15 mouse cellular contexts compared by ENCODE assay signal in the genomic region with DNA sequence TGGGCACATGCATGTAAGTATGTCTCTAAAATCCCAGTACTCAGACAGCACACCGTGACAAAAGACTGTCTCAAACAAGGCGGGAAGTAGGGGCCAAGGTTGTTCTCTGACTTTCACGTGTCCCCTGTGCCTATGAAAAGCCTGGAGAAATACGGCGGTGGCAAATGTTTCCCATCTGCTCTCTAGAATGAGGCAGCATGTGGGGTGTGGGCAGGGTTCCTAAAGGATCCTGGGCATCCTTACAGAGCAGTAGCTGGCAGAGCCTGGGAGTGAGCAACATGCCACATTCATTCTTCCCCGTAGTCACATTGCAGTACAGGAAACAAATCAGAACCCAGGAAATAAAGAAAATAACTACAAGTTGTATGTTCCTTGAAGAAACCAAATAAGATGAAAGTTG. TPM values are rescaled to one million over a fixed set of nuclear protein-coding genes. Genes with fewer than 3 reads are reported as not detected.
DNase-seq lines count a peak whose midpoint lies in the region; ATAC-seq and TF ChIP-seq lines count a peak whose summit lies in the region.
"Had no signal": no experiment of that assay in that cellular context is flagged by ENCODE, and none has a peak within 500 bp of the region (broad histone marks: within the 10 kb centered on the region; RNA-seq: fewer than 3 reads in every experiment).

No protein-coding gene starts in this region.

- H3K36me3 ChIP-seq in hindbrain, embryonic 16.5 days (ENCODE audit: control insufficient read depth, insufficient read depth, low read length): peaks cover 16% of the 10 kb centered on the region
- H3K36me3 ChIP-seq in hindbrain, embryonic 11.5 days (ENCODE audit: control insufficient read depth, insufficient read depth, low read length): peaks cover 5% of the 10 kb centered on the region; the same call in 1 of the 2 replicates
- peaks cover 15% of the 10 kb centered on the region for H3K36me3 ChIP-seq in liver, postnatal 0 days (replicated peaks; ENCODE audit: insufficient read depth, low read length)
- peaks cover 65% of the 10 kb centered on the region for H3K36me3 ChIP-seq in heart, embryonic 12.5 days

- DNase-seq in hindbrain, embryonic 11.5 days (ENCODE audit: low spot score): no peak
- DNase-seq in cerebellum, postnatal 25 days: peak; percentile 78 to 85
- DNase-seq in layer of hippocampus, adult 9-11 months: peak; percentile 86
- peak; percentile 58 for DNase-seq in right cerebral cortex, postnatal 25 days
- no peak for DNase-seq in liver, postnatal 0 days
- no peak for DNase-seq in kidney, adult 8-10 months
- DNase-seq: spleen, adult 18-20 months; thymus, adult 18-20 months had no signal

- H3K4me2 ChIP-seq in hindbrain, embryonic 16.5 days (ENCODE audit: low read length): no peak overlapping the region
- no peak overlapping the region for H3K4me2 ChIP-seq in hindbrain, embryonic 11.5 days (replicated peaks; ENCODE audit: low read depth, low read length)
- no peak overlapping the region for H3K4me2 ChIP-seq in liver, postnatal 0 days (ENCODE audit: low read depth, low read length)
- no peak overlapping the region for H3K4me2 ChIP-seq in heart, embryonic 12.5 days
- H3K4me2 ChIP-seq: limb, embryonic 13.5 days; lung, embryonic 15.5 days; midbrain, embryonic 11.5 days; neural tube, embryonic 13.5 days had no signal

- no peaks in the 10 kb centered on the region for H3K9me3 ChIP-seq in hindbrain, embryonic 16.5 days (ENCODE audit: control insufficient read depth, low read length)
- no peaks in the 10 kb centered on the region for H3K9me3 ChIP-seq in hindbrain, embryonic 11.5 days (ENCODE audit: control insufficient read depth, low read length)
- H3K9me3 ChIP-seq in liver, postnatal 0 days (ENCODE audit: low read length): no peaks in the 10 kb centered on the region
- no peaks in the 10 kb centered on the region for H3K9me3 ChIP-seq in heart, embryonic 12.5 days (replicated peaks)
- H3K9me3 ChIP-seq: limb, embryonic 13.5 days; lung, embryonic 15.5 days; neural tube, embryonic 13.5 days had no signal

- H3K4me1 ChIP-seq in hindbrain, embryonic 16.5 days (ENCODE audit: control insufficient read depth, insufficient read depth, low read depth, low read length): no peaks in the 10 kb centered on the region; the same call in none of the 2 replicates
- no peaks in the 10 kb centered on the region; the same call in 1 of the 2 replicates for H3K4me1 ChIP-seq in hindbrain, embryonic 11.5 days (replicated peaks; ENCODE audit: control insufficient read depth, insufficient read depth, low read length)
- H3K4me1 ChIP-seq in liver, postnatal 0 days (ENCODE audit: insufficient read depth): no peaks in the 10 kb centered on the region
- no peaks in the 10 kb centered on the region for H3K4me1 ChIP-seq in heart, embryonic 12.5 days (replicated peaks)
- H3K4me1 ChIP-seq: lung, embryonic 15.5 days had no signal

- no peaks in the 10 kb centered on the region for H3K27me3 ChIP-seq in hindbrain, embryonic 16.5 days (replicated peaks; ENCODE audit: control insufficient read depth, insufficient read depth, low read length)
- no peaks in the 10 kb centered on the region for H3K27me3 ChIP-seq in hindbrain, embryonic 11.5 days (ENCODE audit: control insufficient read depth, insufficient read depth, low read length)
- no peaks in the 10 kb centered on the region for H3K27me3 ChIP-seq in liver, postnatal 0 days (ENCODE audit: insufficient read depth, low read length)
- no peaks in the 10 kb centered on the region for H3K27me3 ChIP-seq in heart, embryonic 12.5 days (replicated peaks)
- H3K27me3 ChIP-seq: limb, embryonic 13.5 days; lung, embryonic 15.5 days; neural tube, embryonic 13.5 days had no signal

- no peak overlapping the region for H3K9ac ChIP-seq in hindbrain, embryonic 16.5 days (ENCODE audit: low read depth, low read length)
- no peak overlapping the region for H3K9ac ChIP-seq in hindbrain, embryonic 11.5 days (ENCODE audit: low read depth, low read length)
- no peak overlapping the region for H3K9ac ChIP-seq in liver, postnatal 0 days (replicated peaks)
- no peak overlapping the region for H3K9ac ChIP-seq in heart, embryonic 12.5 days
- H3K9ac ChIP-seq: limb, embryonic 13.5 days; lung, embryonic 15.5 days; neural tube, embryonic 13.5 days had no signal

- WGBS in hindbrain, embryonic 16.5 days: 66% methylated on average over 6 of the region's 6 CpGs
- WGBS in hindbrain, embryonic 11.5 days: 92% methylated on average over 6 of the region's 6 CpGs
- WGBS in liver, postnatal 0 days (ENCODE audit: insufficient replicate concordance): 91% methylated on average over 6 of the region's 6 CpGs
- 85% methylated on average over 6 of the region's 6 CpGs for WGBS in heart, embryonic 12.5 days

- no peak for TF ChIP-seq CTCF in liver, postnatal 0 days (IDR thresholded peaks at IDR 0.05; ENCODE audit: low read depth)

- TF ChIP-seq EP300 in liver, postnatal 0 days (IDR thresholded peaks at IDR 0.05; ENCODE audit: low read depth): no peak

- no peak overlapping the region for H3K27ac ChIP-seq in hindbrain, embryonic 16.5 days (ENCODE audit: low read depth, low read length)
- no peak overlapping the region for H3K27ac ChIP-seq in hindbrain, embryonic 11.5 days (ENCODE audit: low read depth, low read length)
- no peak overlapping the region for H3K27ac ChIP-seq in liver, postnatal 0 days (ENCODE audit: low read depth)
- no peak overlapping the region for H3K27ac ChIP-seq in heart, embryonic 12.5 days (ENCODE audit: poor library complexity, severe bottlenecking)
- H3K27ac ChIP-seq: kidney, postnatal 0 days; limb, embryonic 13.5 days; lung, embryonic 15.5 days; neural tube, embryonic 13.5 days had no signal

- H3K4me3 ChIP-seq in hindbrain, embryonic 16.5 days (ENCODE audit: low read length): no peak overlapping the region
- no peak overlapping the region for H3K4me3 ChIP-seq in hindbrain, embryonic 11.5 days (ENCODE audit: low read depth, low read length)
- no peak overlapping the region for H3K4me3 ChIP-seq in liver, postnatal 0 days (ENCODE audit: low read depth, low read length)
- no peak overlapping the region for H3K4me3 ChIP-seq in heart, embryonic 12.5 days
- H3K4me3 ChIP-seq: limb, embryonic 13.5 days; lung, embryonic 15.5 days; neural tube, embryonic 13.5 days had no signal

- 0 out of 2 replicates have a peak, but pooled peaks have one; percentile 34 for ATAC-seq in hindbrain, embryonic 16.5 days
- ATAC-seq in hindbrain, embryonic 11.5 days (ENCODE audit: low FRiP score): no peak
- no peak for ATAC-seq in liver, postnatal 0 days
- ATAC-seq in heart, embryonic 12.5 days (ENCODE audit: insufficient number of reproducible peaks, low FRiP score): no peak

RNA-seq across cellular contexts. Expression of a gene that starts 21.4 kb away (rescaled TPM):
- polyA plus RNA-seq in hindbrain, embryonic 16.5 days (2015; fragmentation: Nextera tagmentation; extraction: Ambion mirVana): 75.7 and 77.1 TPM in 2 replicates
- polyA plus RNA-seq in hindbrain, embryonic 11.5 days (2014; fragmentation: Nextera tagmentation; extraction: Ambion mirVana): 150 and 168 TPM in 2 replicates
- polyA plus RNA-seq in liver, postnatal 0 days (2015; fragmentation: Nextera tagmentation; extraction: Ambion mirVana): 10.6 and 12.1 TPM in 2 replicates
- 55.4 and 62.2 TPM in 2 replicates for polyA plus RNA-seq in heart, embryonic 12.5 days (2016; fragmentation: Nextera tagmentation; extraction: Ambion mirVana)

RNA-seq across cellular contexts. Expression of a gene that starts 21.7 kb away (rescaled TPM):
- polyA plus RNA-seq in hindbrain, embryonic 16.5 days (2015; fragmentation: Nextera tagmentation; extraction: Ambion mirVana): 47.0 and 51.3 TPM in 2 replicates
- 14.7 and 21.1 TPM in 2 replicates for polyA plus RNA-seq in hindbrain, embryonic 11.5 days (2014; fragmentation: Nextera tagmentation; extraction: Ambion mirVana)
- 0.30 and 0.35 TPM in 2 replicates for polyA plus RNA-seq in liver, postnatal 0 days (2015; fragmentation: Nextera tagmentation; extraction: Ambion mirVana)
- polyA plus RNA-seq in heart, embryonic 12.5 days (2016; fragmentation: Nextera tagmentation; extraction: Ambion mirVana): 4.4 and 5.1 TPM in 2 replicates

Comparison
In these comparisons a context has a peak if more than half of its experiments do, and no peak if none do; other contexts are left out.
1. DNase-seq: peak in cerebellum, postnatal 25 days (2 of 2), layer of hippocampus, adult 9-11 months (single experiment) and right cerebral cortex, postnatal 25 days (single experiment); none in hindbrain, embryonic 11.5 days (single experiment), liver, postnatal 0 days (single experiment) and kidney, adult 8-10 months (0 of 2).